Mouse (Mus musculus) limb, embryonic 13.5 days (tissue): ENCODE data around the gene Ubqln1. TPM values are rescaled to one million over a fixed set of nuclear protein-coding genes. Genes with fewer than 3 reads are reported as not detected.
A peak's percentile ranks its signal among the peaks of the same experiment; 100 is the strongest.

Experiments used
- ATAC-seq: fragments of 200-750 bp; cut with Nextera tagmentation; 2 replicates; pipeline ENCODE4 v1.8.0; 2017; ENCODE audit warnings: low read depth, moderate number of reproducible peaks, moderate TSS enrichment; ENCODE audit not compliant: low FRiP score
- H3K27ac ChIP-seq: fragments of 300-500 bp; sonication (generic); 2 replicates; pipeline ENCODE4 v1.5.1; 2015; ENCODE audit warnings: inconsistent platforms, mild to moderate bottlenecking, moderate library complexity
- H3K27me3 ChIP-seq: fragments of 300-500 bp; sonication (generic); 2 replicates; pipeline ENCODE4 v1.6.1; 2015; ENCODE audit warnings: mild to moderate bottlenecking, inconsistent platforms
- H3K36me3 ChIP-seq: fragments of 300-500 bp; sonication (generic); 2 replicates; pipeline ENCODE4 v1.6.1; 2015; ENCODE audit warnings: inconsistent platforms, mild to moderate bottlenecking, moderate library complexity
- H3K4me1 ChIP-seq: fragments of 300-500 bp; sonication (generic); 2 replicates; pipeline ENCODE4 v1.6.1; 2015; ENCODE audit warnings: inconsistent platforms
- H3K4me2 ChIP-seq: fragments of 300-500 bp; sonication (generic); replicated peaks from 2 replicates; pipeline ENCODE4 v1.6.1; 2015; ENCODE audit warnings: inconsistent platforms, mild to moderate bottlenecking, moderate library complexity
- H3K4me3 ChIP-seq: fragments of 300-500 bp; sonication (generic); 2 replicates; pipeline ENCODE4 v1.5.1; 2015; ENCODE audit warnings: moderate library complexity, mild to moderate bottlenecking, inconsistent platforms
- H3K9ac ChIP-seq: fragments of 300-500 bp; sonication (generic); 2 replicates; pipeline ENCODE4 v1.6.1; 2015; ENCODE audit warnings: mild to moderate bottlenecking, inconsistent platforms
- H3K9me3 ChIP-seq: fragments of 300-500 bp; sonication (generic); 2 replicates; pipeline ENCODE4 v1.6.1; 2016; ENCODE audit warnings: inconsistent platforms
- WGBS: fragments of 180-500 bp; shearing (Covaris S2); methylation state at CpG from one replicate; pipeline ENCODE4 v1.1.7; 2015; 5-methylcytosine and 5-hydroxymethylcytosine counted together
- polyA plus RNA-seq: library from polyadenylated mRNA; unstranded; fragments of >200 nt; fragmentation: Nextera tagmentation; extraction: Ambion mirVana; gene quantifications from 2 replicates; pipeline ENCODE4 v1.2.1, GENCODE M21; 2015

Ubqln1 gene
- polyA plus RNA-seq, 1 experiment from 2014 or later: 101 TPM

GRCm38 (mm10) chr13:58176105-58176504 is 39.3 kb downstream of the Ubqln1 start:
- H3K4me1 ChIP-seq: no peaks in the 10 kb centered on the region
- no peak for ATAC-seq
- H3K27me3 ChIP-seq: no peaks in the 10 kb centered on the region
- H3K9ac ChIP-seq: no peak overlapping the region
- no peak overlapping the region for H3K4me2 ChIP-seq
- H3K27ac ChIP-seq: no peak overlapping the region
- H3K4me3 ChIP-seq: no peak overlapping the region
- no peaks in the 10 kb centered on the region for H3K9me3 ChIP-seq
- H3K36me3 ChIP-seq: peaks cover 81% of the 10 kb centered on the region
- WGBS: 85% methylated on average over 3 of the region's 3 CpGs

GRCm38 (mm10) chr13:58168119-58168518 is 47.3 kb downstream of the Ubqln1 start:
- H3K27ac ChIP-seq: no peak overlapping the region
- no peak overlapping the region for H3K9ac ChIP-seq

GRCm38 (mm10) chr13:58163343-58163742 is 52.1 kb downstream of the Ubqln1 start:
- peaks cover 26% of the 10 kb centered on the region for H3K9me3 ChIP-seq
- ATAC-seq: no peak

More at GRCm38 (mm10) chr13:58168119-58168518, 47.3 kb downstream of the Ubqln1 start:
- ATAC-seq: no peak
- Histone ChIP-seq H3K27me3 (no peaks in the 10 kb centered on the region), H3K4me3 (no peak overlapping the region), H3K4me1 (no peaks in the 10 kb centered on the region), H3K36me3 (peaks cover 51% of the 10 kb centered on the region), H3K4me2 (no peak overlapping the region), H3K9me3 (0 out of 2 replicates have a peak, but pooled peaks cover 8% of the 10 kb centered on the region)

GRCm38 (mm10) chr13:58160761-58161160 is 54.7 kb downstream of the Ubqln1 start:
- ATAC-seq: no peak
- Histone ChIP-seq H3K9ac (no peak overlapping the region), H3K9me3 (peaks cover 26% of the 10 kb centered on the region), H3K4me3 (no peak overlapping the region), H3K27ac (no peak overlapping the region), H3K4me1 (peaks cover 7% of the 10 kb centered on the region), H3K36me3 (peaks cover 43% of the 10 kb centered on the region), H3K27me3 (0 out of 2 replicates have a peak, but pooled peaks cover 3% of the 10 kb centered on the region), H3K4me2 (no peak overlapping the region)
- WGBS: 97% methylated on average over 15 of the region's 15 CpGs

More at GRCm38 (mm10) chr13:58163343-58163742, 52.1 kb downstream of the Ubqln1 start:
- H3K27me3 ChIP-seq: no peaks in the 10 kb centered on the region
- no peak overlapping the region for H3K4me3 ChIP-seq
- H3K9ac ChIP-seq: no peak overlapping the region
- no peaks in the 10 kb centered on the region for H3K4me1 ChIP-seq
- WGBS: 92% methylated on average over 12 of the region's 12 CpGs
- H3K4me2 ChIP-seq: no peak overlapping the region
- H3K36me3 ChIP-seq: peaks cover 47% of the 10 kb centered on the region
- H3K27ac ChIP-seq: no peak overlapping the region

GRCm38 (mm10) chr13:58158099-58158912 is 57.1 kb downstream of the Ubqln1 start:
- Histone ChIP-seq H3K4me1 (peaks cover 7% of the 10 kb centered on the region), H3K27ac (peak overlapping the region; percentile 63; the same call in 1 of the 2 replicates), H3K4me3 (peak overlapping the region; percentile 84), H3K36me3 (peaks cover 31% of the 10 kb centered on the region), H3K4me2 (peak overlapping the region; percentile 98), H3K9ac (peak overlapping the region; percentile 84), H3K27me3 (0 out of 2 replicates have a peak, but pooled peaks cover 3% of the 10 kb centered on the region), H3K9me3 (peaks cover 21% of the 10 kb centered on the region)
- peak; percentile 21; the same call in 1 of the 2 replicates for ATAC-seq
- WGBS: 13% methylated on average over 16 of the region's 16 CpGs

GRCm38 (mm10) chr13:58157447-58158098 is 57.9 kb downstream of the Ubqln1 start, which contains the start of gene Idnk:
TSS of gene Idnk (plus strand) at chr13:58157649.
- ATAC-seq: peak; percentile 88
- H3K9ac ChIP-seq: peak within 1 kb of the TSS; percentile 84
- 0 out of 2 replicates have a peak, but pooled peaks cover 3% of the 10 kb centered on the region for H3K27me3 ChIP-seq
- WGBS: under 1% methylated on average over 30 of the region's 30 CpGs
- H3K27ac ChIP-seq: peak within 1 kb of the TSS; percentile 63; the same call in 1 of the 2 replicates
- H3K4me2 ChIP-seq: peak within 1 kb of the TSS; percentile 98
- peaks cover 7% of the 10 kb centered on the region for H3K4me1 ChIP-seq
- peaks cover 26% of the 10 kb centered on the region for H3K36me3 ChIP-seq
- peaks cover 20% of the 10 kb centered on the region for H3K9me3 ChIP-seq
- peak within 1 kb of the TSS; percentile 84 for H3K4me3 ChIP-seq

GRCm38 (mm10) chr13:58157036-58157435 is 58.4 kb downstream of the Ubqln1 start:
- WGBS: 32% methylated on average over 8 of the region's 8 CpGs
- Histone ChIP-seq H3K27me3 (0 out of 2 replicates have a peak, but pooled peaks cover 3% of the 10 kb centered on the region), H3K9me3 (peaks cover 20% of the 10 kb centered on the region), H3K4me1 (peaks cover 7% of the 10 kb centered on the region), H3K4me2 (peak overlapping the region; percentile 98), H3K9ac (peak overlapping the region; percentile 84), H3K36me3 (peaks cover 22% of the 10 kb centered on the region), H3K4me3 (peak overlapping the region; percentile 84), H3K27ac (no peak overlapping the region)
- no peak for ATAC-seq

GRCm38 (mm10) chr13:58156031-58156430 is 59.4 kb downstream of the Ubqln1 start:
- no peak for ATAC-seq
- 84% methylated on average over 2 of the region's 2 CpGs for WGBS

GRCm38 (mm10) chr13:58150442-58150841 is 65.0 kb downstream of the Ubqln1 start:
- H3K27ac ChIP-seq: no peak overlapping the region
- H3K4me3 ChIP-seq: no peak overlapping the region
- WGBS: 81% methylated on average over 11 of the region's 11 CpGs
- H3K4me1 ChIP-seq: peaks cover 10% of the 10 kb centered on the region; the same call in 1 of the 2 replicates
- H3K4me2 ChIP-seq: no peak overlapping the region
- no peak overlapping the region for H3K9ac ChIP-seq
- peaks cover 7% of the 10 kb centered on the region; the same call in 1 of the 2 replicates for H3K9me3 ChIP-seq
- ATAC-seq: no peak
- no peaks in the 10 kb centered on the region for H3K27me3 ChIP-seq
- no peaks in the 10 kb centered on the region for H3K36me3 ChIP-seq

More at GRCm38 (mm10) chr13:58156031-58156430, 59.4 kb downstream of the Ubqln1 start:
- Histone ChIP-seq H3K27me3 (0 out of 2 replicates have a peak, but pooled peaks cover 3% of the 10 kb centered on the region), H3K4me2 (no peak overlapping the region), H3K36me3 (peaks cover 15% of the 10 kb centered on the region), H3K9me3 (peaks cover 13% of the 10 kb centered on the region), H3K4me1 (peaks cover 7% of the 10 kb centered on the region), H3K4me3 (no peak overlapping the region), H3K9ac (no peak overlapping the region), H3K27ac (no peak overlapping the region)

- WGBS: 81% methylated on average over 3 of the region's 3 CpGs
- Histone ChIP-seq H3K27me3 (no peaks in the 10 kb centered on the region), H3K36me3 (no peaks in the 10 kb centered on the region), H3K9ac (no peak overlapping the region), H3K4me2 (no peak overlapping the region), H3K4me1 (peaks cover 10% of the 10 kb centered on the region; the same call in 1 of the 2 replicates), H3K4me3 (no peak overlapping the region), H3K9me3 (peaks cover 5% of the 10 kb centered on the region; the same call in 1 of the 2 replicates), H3K27ac (no peak overlapping the region)
- ATAC-seq: no peak
These were observed 65.8 kb downstream of the Ubqln1 start for GRCm38 (mm10) chr13:58149629-58150028.

- no peak for ATAC-seq
- Histone ChIP-seq H3K9ac (no peak overlapping the region), H3K27ac (no peak overlapping the region), H3K4me1 (peaks cover 10% of the 10 kb centered on the region; the same call in 1 of the 2 replicates), H3K36me3 (no peaks in the 10 kb centered on the region), H3K4me3 (peak overlapping the region; percentile 44), H3K27me3 (no peaks in the 10 kb centered on the region), H3K4me2 (peak overlapping the region; percentile 69), H3K9me3 (peaks cover 5% of the 10 kb centered on the region; the same call in 1 of the 2 replicates)
- 37% methylated on average over 5 of the region's 5 CpGs for WGBS
These were observed 66.4 kb downstream of the Ubqln1 start for GRCm38 (mm10) chr13:58149033-58149558.
